Mouse (Mus musculus): ENCODE data around the gene Gm6588.
"Not testable (repeated sequence)": the region's sequence is repeated elsewhere in the genome, so short reads cannot be mapped to it uniquely, and the experiment has no call there.

The Gm6588 gene

GRCm38 (mm10) chr5:112448747-112449440 is at the start of gene Gm6588:
TSS of gene Gm6588 (plus strand) at chr5:112449426.
- DNase-seq (ENCODE audit: low spot score) = no peak

- DNase-seq (ENCODE audit: low spot score) = no peak
Observed at GRCm38 (mm10) chr5:112402437-112402836, 46.8 kb upstream of the Gm6588 start.

GRCm38 (mm10) chr5:112406017-112406416 is 43.2 kb upstream of the Gm6588 start:
- DNase-seq (ENCODE audit: low spot score) = no peak

DNA sequence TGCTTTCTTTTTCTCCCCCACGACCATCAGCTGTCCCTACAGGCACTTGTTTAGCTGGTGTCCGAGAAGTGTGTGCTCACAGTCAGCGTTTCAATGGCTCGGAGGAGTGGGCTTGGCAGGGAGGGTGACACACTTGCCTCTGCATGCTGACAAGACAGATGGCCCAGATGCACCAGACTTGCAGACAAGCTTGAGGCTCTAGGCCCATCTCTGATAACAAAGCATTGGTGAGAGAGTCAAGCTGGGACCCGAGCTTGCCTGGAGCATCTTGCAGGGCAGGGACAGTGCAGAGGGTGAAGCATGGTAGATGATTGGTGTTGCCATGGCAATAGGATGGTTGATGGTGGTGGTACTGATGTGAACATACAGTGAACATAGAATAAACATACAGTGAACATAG is 40.0 kb upstream of the Gm6588 start:
- DNase-seq (ENCODE audit: low spot score) = no peak

GRCm38 (mm10) chr5:112411072-112411471 is 38.2 kb upstream of the Gm6588 start:
- no peak for DNase-seq (ENCODE audit: low spot score)

GRCm38 (mm10) chr5:112411514-112412335 is 37.5 kb upstream of the Gm6588 start:
- DNase-seq (ENCODE audit: low spot score) = no peak

GRCm38 (mm10) chr5:112412781-112413180 is 36.4 kb upstream of the Gm6588 start:
- DNase-seq (ENCODE audit: low spot score) = not testable (repeated sequence)

- DNase-seq (ENCODE audit: low spot score) = no peak
Observed at GRCm38 (mm10) chr5:112416673-112417072, 32.6 kb upstream of the Gm6588 start.

GRCm38 (mm10) chr5:112418023-112418422 is 31.2 kb upstream of the Gm6588 start:
- DNase-seq (ENCODE audit: low spot score) = no peak

DNA sequence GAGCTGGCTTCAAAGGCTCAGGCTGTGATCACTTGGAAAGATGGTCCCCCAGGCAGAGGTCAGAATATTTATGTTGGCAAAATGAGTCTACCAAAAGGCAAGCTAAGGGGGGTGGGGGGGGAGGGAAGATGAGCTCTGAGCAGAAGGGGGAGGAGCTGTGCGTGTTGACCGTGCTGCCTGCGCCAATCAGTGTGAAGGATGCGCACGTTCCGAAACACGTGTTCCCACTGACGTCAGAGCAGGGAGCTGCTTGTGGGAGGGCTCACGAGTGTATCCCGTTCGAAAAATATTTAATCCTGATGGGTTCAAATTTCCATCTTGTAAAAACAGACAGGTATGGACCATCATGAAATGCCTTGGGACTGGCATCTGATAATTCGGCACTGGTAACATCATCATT is 29.7 kb upstream of the Gm6588 start:
- DNase-seq (ENCODE audit: low spot score) = no peak

GRCm38 (mm10) chr5:112426635-112427034 is 22.6 kb upstream of the Gm6588 start:
- no peak for DNase-seq (ENCODE audit: low spot score)

DNA sequence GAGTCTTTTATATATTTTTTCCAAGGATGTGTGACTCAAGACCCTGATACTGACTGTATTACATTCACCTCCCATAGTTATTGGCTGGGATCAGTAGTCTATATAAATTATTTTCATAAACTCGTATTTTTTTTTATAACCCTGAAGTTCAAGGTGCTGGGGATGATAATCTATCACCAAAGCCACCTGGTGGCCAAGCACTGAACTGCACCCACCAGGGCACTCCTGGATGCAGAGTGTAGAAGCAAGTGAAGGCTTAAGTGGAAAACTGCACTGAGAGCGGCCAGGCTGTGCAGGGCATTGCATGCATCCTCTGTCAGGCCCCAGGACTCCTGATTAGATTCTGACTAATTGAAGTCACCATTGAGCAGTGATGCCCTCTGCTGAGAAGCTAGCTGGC is 21.9 kb upstream of the Gm6588 start:
- peak; percentile 25 for DNase-seq (ENCODE audit: low spot score)

DNA sequence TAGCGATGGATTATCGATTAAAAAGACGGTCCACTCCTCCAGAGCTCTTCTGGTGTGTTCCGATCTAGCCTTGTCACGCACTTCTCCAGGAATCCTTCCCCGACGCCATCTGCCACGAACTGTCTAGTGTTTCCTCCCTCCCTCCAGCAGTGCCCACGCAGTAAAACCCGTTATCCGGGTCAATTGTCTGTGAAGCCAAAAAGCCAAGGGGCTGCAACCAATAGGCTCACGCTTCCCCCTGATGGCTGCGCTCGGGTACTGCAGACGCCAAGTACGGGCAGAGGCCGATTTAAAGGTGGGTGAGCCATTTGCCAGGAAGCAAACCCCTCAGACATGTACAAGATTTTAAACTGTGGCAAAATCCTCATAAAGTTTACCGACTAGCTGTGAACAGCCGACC is 20.3 kb upstream of the Gm6588 start:
- DNase-seq (ENCODE audit: low spot score) = no peak

GRCm38 (mm10) chr5:112431120-112431775 is 18.0 kb upstream of the Gm6588 start:
- DNase-seq (ENCODE audit: low spot score) = no peak

GRCm38 (mm10) chr5:112432033-112432432 is 17.2 kb upstream of the Gm6588 start:
- DNase-seq (ENCODE audit: low spot score) = no peak

DNA sequence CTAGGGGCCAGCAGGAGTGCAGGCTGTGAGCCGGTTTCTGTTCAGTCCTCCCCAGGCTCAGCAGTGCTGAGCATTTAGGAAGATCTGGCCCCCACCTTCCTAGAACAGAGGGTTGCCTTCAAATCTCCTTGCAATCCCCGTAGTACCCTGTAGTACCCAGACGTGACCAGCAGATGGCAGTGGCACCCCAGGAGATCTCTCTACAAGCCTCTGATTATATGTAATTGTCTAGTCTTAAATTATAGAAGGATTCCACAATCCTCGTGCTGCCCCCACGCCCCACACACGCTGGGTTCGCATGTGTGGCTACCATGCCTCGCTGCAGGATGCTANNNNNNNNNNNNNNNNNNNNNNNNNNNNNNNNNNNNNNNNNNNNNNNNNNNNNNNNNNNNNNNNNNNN is 16.2 kb upstream of the Gm6588 start:
- peak; percentile 35 for DNase-seq (ENCODE audit: low spot score)

DNA sequence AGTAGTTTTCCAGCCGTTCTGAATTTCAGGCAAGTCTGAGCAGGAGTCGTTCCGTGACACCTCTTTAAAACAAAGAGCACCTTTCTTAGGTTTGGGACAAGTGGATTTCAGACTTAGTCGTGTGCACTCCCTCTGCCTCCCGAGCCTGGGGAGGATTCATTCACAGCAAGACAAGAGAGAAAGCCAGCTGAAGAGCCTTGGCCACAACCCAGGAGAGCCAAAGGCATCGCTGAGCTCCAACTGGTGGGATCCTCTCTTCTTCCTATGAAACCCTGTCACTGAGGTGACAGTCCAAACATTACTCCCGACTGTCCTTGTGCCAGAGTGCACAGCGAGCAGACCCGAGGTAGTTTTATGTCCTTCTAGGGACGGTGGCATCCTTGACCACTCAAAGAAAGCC is 10.7 kb upstream of the Gm6588 start:
- DNase-seq (ENCODE audit: low spot score) = no peak

DNA sequence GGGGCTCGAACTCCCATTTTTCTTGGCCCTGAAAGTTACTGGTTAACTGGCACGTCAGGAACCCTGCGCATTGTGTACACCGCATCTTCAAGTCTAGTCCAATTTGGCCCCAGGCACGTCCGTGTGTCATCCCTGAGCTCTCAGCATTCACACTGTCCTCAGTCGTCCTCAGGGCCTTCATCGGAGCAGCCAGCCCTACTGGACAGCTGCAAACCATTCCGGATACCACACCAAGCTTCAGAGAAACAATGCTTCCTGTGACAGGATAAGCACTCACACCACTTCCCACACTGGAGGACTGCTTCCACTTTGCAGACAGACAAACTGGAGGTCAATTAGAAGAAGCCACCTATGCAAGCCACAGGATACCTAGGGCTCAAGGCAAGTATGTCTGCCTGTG is 3.9 kb downstream of the Gm6588 start:
- no peak for DNase-seq (ENCODE audit: low spot score)

DNA sequence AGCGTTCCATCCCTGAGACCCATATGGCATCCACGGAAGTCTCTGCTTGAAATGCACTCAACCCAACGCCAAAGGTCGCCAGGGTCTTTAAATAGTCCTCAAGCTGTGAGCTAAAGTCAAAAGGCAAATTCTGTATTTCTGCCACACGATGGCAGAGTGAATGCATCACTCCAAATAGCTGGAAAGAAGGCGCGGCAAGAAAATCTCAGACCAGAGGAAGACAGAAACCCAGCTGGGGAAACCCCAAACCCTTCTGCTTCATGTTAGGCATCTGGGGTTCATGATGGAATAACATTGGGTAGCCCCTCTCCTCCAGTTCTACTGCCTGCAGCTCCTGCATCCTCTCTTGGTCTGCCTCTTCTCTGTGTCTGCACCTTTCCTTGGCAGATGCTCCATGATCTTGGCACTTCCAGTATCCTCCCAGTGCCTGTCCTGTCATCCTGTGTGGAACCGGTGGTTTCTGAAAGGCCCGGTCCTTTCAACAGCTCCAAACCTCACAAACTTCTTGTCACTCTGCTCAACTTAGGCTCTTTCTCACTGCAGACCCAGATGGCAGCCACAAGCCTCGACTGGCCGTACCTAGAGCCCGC is 5.8 kb downstream of the Gm6588 start:
- no peak for DNase-seq (ENCODE audit: low spot score)

- DNase-seq (ENCODE audit: low spot score) = no peak
Observed at GRCm38 (mm10) chr5:112459903-112460302, 10.7 kb downstream of the Gm6588 start.

DNA sequence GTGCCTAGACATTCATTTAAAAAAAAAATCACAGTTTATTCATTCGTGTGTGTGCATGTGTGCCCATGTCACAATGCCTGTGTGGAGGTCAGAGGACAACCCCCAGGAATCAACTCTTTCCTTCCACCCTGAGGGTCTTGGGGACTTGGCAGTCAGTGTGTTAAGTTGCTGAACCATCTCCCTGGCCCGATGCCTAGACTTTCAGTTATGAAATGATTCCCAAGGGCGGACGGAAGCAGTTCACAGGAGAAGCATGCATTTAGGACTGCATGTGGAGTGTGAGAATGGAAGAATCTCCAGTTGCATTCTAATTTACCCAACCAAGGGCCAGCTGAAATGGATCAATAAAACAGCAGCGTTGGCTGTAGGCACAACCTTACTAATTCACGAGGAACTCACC is 17.1 kb downstream of the Gm6588 start:
- DNase-seq (ENCODE audit: low spot score) = no peak

DNA sequence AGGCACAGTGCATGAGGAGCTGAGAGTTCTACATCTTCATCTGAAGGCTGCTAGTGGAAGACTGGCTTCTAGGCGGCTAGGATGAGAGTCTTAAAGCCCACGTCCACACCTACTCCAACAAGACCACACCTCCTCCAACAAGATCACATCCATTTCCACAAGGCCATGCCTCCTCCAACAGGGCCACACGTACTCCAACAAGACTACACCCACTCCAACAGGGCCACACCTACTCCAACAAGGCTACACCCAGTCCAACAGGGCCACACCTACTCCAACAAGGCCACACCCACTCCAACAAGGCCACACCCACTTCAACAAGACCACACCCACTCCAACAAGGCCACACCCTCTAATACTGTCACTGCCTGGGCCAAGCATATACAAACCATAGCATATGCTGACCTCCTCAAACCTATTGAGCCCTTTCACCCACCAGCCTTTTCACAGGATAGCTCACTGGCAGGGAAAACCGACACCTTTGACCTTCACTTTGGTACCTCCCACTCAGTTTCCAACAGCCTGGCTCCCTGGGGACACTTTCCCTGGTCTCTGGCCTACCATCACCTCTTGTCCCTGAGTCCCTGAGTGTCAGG is 19.9 kb downstream of the Gm6588 start:
- no peak for DNase-seq (ENCODE audit: low spot score)

Data from spleen, adult 12 weeks (tissue).